Mouse (Mus musculus) MEL-GATA-1-ER (cell line): ENCODE measurements around the gene Tcf15.

Experiments used
- DNase-seq: peaks from one replicate; pipeline ENCODE4 v3.0.0-alpha.2; 2012; ENCODE audit warnings: low read depth; ENCODE audit errors: extremely low read depth

Tcf15 gene

DNA sequence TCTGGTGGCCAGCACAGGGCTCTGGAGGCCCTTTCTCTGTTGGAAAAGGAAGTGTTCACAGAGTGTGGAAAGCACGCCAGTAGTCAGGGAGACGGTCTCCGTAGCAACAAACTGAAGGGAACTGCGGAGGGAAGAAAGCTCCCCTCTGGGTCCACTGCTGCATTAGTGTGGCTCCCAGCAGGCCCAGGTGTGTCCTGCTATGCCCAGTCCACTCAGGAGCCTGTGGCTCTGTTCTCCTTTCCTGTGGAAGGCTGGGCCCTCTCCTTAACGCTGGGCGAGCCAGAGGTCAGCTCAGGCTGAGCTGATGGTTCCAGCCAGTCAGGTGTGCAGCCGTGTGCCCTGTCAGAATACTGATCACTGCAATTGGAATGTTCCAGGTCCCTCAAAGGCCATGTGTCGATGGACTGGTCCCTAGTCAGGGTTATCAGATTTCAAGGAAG lies 24.5 kb downstream of the Tcf15 start:
- DNase-seq: no peak

DNA sequence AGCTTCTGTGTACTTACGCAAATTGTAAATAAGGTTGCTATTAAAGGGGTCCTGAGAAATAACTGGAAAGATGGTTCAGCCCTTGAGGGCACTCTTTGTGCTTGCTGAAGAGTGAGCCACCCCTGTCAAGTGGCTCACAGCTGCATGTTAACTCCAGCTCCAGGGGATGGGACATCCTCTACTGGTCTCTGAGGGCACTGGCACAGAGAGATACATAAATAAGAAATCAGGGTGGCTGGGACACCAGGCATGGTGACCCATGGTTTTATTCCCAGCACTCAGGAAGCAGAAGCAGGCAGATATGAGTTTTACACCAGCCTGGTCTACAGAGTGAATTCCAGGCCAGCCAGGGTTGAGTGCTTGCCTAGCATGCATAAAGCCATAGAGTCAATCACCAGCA lies 26.0 kb downstream of the Tcf15 start:
- DNase-seq: no peak

DNA sequence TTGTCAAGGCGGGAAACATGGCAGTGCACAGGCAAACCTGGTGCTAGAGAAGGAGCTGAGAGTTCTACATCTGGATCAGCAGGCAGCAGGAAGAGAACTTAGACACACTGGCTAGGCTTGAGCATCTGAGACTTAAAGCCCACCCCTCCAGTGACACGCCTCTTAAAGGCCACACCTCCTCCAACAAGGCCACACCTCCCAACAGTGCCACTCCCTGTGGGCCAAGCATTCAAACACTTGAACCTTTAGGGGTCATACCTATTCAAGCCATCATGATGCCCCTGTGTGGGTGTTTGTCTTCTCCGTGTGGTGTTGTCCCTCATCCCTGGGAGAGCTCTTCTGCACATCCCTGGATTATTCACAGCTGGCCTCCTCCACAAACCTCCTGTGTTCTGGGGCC lies 31.5 kb downstream of the Tcf15 start:
- no peak for DNase-seq

DNA sequence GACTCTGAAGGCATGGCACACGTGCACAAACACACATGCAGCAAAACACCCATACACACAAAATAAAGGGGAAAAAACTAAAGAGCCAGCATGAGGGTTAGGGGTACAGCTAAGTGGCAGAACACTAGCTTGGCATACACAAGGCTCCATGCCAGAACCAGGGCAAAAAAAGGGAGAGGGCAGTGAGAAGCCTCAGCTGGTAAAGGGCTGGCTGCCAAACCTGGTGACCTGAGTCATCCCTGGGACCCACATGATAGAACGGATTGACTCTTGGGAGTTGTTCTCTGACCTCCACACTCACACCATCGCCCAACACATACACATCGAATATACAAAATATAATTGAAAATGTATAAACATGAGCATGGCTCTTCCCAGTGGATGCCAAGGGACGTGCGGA lies 33.3 kb downstream of the Tcf15 start:
- DNase-seq: no peak

DNA sequence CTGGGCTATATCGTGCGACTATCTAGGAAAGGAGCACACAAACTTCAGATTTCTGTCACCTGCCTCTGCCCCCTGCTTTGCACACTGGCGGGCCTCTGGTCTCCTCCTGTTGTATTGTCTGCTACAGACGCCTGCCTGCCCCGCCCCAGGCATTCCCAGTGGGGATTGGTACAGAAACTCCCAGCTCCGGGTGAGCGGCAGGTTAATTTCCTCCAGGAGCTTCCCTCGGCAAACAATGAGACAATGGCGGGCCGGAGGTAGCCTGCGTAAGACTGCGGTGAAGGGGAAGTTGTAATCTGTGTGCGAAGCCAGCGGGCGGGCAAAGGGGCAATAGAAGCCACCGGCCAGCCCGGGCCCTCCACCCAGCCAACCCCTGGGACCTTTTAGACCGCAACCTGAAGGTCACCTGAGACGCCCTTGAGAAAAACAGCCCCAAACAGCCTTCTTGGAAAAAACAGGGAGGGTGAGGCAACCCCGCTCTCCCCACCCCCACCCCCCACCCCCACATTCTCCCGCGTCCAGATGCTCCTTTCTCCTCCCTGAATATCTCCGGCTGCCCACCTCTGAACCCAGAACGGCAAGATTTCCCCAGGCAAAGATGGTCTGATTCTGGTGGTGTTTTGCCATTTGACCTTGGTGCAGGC lies 33.9 kb downstream of the Tcf15 start:
- no peak for DNase-seq

DNA sequence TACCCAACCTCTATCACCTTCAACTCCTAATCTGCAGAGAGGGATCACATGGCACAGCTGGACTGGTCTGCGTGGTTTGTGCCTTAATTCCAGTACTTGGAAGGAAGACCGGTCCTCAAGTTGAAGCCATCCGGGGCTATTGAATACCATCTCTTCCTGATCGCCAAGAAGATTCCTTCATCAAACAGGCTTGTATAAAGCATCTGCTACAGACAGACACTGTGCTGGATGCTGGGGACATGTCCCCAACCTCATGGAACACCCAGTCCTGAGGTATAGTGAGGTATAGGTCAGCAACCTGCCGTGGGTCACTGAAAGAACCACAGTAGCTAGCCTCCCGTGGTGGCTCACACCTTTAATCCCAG lies 34.4 kb downstream of the Tcf15 start:
- no peak for DNase-seq

DNA sequence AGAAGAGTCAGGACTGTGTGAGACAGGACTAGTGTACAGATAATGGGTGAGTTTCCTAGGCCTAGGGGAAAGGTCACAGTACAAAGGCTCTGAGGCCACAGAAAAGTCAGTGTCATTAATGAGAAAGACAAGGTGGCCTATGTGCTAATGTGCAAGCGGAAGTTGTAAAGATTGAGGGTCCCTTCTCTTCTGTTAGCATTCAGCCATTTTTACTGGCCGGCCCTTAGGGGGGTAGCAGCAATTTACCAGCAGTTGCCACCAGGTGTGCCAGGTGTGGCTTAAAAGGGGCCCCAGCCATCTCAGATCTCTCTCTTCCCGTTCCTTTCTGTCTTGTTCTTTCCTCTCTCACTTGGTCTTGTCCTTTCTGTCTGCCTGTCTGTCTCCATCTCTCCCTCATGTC lies 35.0 kb downstream of the Tcf15 start:
- DNase-seq: no peak

DNA sequence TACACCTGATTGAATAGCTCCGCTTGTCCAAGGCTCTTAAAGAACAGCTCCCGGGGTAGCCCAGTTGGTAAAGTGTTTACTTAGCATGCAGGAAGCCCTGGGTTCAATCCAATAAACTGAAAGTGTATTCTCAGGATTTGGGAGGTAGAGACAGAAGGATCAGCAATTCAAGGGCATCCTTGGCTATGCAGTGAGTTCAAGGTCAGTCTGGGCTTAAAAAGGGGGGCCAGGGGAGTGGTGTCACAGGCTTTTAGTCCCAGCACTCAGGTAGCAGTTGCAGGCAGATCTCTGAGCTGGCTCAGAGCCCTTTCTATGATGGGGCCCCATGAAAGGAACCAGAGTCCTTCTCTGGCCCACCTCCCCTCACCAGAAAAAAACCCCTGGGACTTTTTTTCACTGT lies 35.9 kb downstream of the Tcf15 start:
- no peak for DNase-seq

DNA sequence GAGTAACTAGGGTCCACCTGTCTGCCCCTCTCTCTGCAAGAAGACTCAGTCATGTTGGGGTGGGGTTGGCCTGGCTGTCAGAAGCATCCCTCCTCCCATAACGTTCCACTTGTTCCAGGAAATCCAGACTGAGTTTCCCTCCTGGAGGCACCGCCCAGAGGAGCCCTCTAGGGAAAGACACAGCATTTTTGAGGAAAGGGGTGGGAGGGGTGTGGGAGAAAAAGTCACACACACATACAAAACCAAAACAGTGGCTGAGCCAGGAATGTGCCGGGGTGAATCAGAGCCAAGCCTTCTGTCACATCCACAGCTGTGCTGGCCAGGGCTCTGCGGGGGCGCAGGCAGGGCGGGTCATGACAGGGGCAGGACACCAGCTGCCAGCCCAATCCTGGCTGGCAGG lies 37.0 kb downstream of the Tcf15 start:
- no peak for DNase-seq

DNA sequence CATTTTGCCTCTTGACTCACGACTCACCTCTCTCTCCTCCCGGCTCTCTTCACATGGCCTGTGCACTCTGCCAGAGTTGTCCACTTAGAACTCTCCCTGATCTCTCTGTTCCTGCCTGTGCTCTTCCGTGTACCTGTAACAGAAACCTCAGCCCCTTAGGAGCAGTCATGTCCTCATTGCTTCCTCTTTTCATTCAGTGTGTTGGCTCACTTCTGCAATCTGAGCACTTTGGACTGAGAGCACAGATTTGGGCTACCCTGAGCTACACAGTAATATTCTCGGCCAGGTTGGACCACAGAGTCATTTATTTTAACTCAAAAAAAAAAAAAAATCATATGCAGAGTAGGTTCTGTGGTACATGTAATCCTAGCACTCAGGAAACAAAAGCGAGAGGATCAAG lies 43.8 kb downstream of the Tcf15 start:
- no peak for DNase-seq

DNA sequence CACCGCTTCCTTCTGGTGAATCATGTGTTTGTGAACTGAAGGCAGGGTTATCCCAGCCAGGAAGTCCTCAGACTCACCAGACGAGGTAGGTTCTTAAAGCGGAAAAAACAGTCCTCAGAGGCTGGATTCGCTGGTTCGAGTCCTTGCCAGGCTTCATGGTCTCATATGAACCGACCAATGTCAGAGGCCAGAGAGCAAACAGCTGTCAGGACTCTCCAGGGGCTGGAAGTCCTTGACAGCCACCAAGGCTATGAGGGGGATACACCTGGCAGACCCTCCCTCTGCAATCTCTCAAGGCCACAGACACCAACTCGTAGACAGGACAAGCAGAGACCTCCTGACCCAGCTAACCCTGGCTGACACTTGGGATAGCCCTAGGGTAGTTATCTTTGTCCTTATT lies 45.9 kb downstream of the Tcf15 start:
- DNase-seq: no peak

DNA sequence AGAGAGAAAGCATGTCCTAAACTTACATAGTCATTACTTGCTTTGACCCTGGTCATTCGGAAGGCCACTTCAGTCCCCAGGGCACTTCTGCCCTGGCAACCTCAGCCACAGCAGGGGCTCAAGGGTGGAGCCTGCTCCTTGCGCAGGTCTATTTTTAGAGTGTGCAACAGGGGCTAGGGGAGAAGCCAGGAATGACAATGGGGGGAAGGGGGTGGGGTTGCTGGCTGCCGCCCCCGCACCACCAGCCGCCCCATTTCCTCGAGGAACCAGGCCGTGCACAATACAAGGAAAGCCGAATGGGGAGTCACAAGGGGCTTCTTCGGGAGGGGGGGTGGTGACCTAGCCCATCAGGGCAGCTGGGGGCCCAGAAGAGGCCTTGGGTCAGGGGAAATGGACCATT lies 46.3 kb downstream of the Tcf15 start:
- DNase-seq: no peak

DNA sequence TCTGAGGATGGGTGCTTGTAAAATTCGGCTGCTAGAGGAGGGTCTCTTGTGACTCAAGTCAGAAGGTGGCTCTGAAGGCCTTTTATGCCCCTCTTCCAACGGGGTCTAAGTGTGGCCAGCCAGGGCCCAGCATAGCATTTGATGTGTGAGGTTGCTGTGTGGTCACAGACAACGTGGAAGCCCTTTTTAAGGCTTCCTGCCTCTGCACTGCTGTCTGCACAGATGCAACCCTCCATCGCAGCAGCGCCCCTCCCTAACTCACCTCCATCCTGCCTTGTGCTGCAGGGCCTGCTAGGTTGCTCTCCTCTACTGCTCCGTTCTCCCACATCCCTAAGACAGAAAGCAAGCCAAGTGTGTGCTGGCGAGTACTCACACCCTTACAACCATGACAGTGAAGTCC lies 46.8 kb downstream of the Tcf15 start:
- DNase-seq: no peak

DNA sequence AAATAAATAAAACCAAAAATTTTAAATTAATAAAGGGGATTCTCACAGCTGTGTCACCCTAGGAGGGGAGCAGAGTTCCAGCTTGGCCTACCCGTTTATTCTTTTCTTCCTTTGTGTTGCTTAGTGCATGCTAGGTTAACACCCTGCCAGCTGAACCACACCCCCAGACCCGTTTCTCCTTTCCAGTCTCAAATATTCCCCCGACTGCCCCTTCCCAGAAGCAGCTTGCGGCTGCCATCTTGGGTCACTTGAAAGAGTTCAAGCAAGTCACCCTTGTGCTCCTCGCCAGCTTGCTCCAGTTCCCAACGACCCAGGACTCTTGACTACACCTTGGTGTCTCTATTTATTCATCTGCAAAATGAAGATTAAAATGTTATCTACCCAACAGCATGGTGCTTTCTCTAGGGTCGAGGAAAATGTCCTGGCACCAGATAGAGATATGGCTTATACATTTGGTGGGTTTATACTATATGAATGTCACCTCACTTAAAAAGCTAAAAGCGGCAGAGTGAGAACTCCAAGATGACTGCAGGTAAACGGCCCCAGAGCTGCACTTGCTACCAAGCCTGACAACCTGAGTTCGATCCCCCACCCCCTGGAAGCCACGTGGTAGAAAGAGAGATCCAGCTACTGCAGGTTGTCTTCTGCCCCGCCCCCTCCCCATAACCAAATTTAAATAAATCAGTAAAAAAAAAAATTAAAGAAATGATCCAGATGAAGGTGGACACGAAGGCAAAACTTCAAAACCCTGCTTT lies 49.4 kb downstream of the Tcf15 start:
- DNase-seq: no peak

DNA sequence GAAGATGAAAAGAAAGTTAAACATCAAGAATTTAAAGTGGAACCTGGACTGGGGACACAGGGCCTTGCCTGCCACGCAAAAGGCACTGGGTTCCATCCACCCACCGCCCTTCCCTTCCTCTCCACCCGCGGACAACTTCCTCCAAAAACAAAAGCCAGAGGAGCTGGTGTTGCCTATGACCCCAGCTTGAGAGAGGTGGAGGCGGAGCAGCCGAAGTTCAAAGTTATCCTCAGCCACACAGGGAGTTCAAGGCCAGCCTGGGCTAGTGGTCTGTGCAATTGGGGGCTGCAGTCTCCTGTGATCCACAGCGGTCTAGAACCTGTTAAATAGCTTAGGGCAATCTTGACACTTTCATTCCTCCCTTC lies 50.0 kb downstream of the Tcf15 start:
- DNase-seq: no peak

DNA sequence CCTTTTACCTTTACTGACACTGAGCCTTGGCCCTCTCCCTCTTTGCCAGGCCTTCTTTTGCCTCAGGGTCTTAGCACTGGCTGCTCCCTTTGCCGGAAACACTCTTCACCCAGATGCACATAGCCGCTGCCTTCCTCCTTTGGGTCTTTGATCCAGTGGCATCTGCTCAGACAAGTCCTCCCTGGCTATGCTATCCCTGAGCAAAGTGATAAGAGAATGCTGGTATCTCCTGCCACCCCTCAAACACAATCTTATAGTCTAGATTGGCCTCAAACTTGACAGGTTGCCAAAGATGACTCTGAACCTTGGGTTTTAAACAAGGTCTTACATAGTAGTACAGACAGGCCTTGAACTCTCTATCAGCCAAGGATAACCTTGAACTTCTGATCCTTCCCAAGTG lies 51.2 kb downstream of the Tcf15 start:
- DNase-seq: no peak

DNA sequence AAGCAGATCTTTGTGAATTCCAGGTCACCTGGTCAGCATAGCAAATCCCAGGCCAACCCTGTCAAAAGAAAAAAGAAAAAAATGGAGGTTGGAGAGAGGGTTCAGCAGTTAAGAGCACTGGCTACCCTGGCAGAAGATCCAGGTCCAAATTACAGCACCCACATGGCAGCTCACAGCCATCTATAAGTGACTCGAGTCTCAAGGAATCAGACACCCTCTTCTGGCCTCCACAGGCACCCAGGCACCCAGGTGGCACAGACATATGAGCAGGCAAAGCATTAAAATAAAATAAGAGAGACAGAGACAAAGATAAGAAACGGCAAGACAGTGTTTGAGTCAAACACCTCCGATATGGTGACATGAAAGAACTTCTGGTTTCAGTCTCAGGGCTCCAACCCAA lies 53.5 kb downstream of the Tcf15 start:
- no peak for DNase-seq

DNA sequence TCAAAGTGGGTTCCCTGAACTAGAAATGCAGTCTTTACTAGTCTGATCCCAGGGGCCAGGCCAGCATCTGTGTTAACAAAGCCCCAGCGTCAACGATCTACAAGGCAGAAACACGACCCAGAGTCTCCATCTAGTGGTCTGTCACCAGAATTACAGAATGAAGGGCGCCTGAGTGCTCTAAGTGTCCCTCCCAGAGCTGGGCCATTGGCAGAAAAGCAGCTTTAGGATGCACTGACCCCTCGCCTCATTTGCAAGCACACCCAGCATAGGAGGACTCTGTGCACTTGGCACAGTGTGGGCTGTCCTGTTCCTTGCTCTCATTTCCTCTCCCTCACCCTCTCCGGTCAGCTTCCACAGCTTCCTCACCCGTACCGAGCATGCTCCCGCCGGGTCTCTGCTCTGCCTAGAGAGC lies 53.9 kb downstream of the Tcf15 start:
- peak; percentile 69 for DNase-seq
